Mouse (Mus musculus) CD8-positive naive resting alpha-beta T cell, adult 2 months (primary cell): Measurements from ENCODE around the gene Sgk1.

Experiments
- DNase-seq, 2 experiments: peaks; one replicate each; pipeline ENCODE4 v3.0.0; 2022; ENCODE audit warnings: low read depth in 2 of 2, low spot score in 2 of 2

Gene Sgk1

GRCm38 (mm10) chr10:21882184-21883081 lies at the start of gene Sgk1:
TSS of gene Sgk1 (plus strand) at chr10:21882184.
- DNase-seq: peak; percentile 42 to 50

- no peak for DNase-seq
These were observed 49.7 kb upstream of the Sgk1 start for GRCm38 (mm10) chr10:21832282-21832681.

GRCm38 (mm10) chr10:21833757-21834156 lies 48.2 kb upstream of the Sgk1 start:
- DNase-seq: no peak

- no peak for DNase-seq
These were observed 46.9 kb upstream of the Sgk1 start for GRCm38 (mm10) chr10:21835077-21835476.

GRCm38 (mm10) chr10:21839248-21840155 lies 42.5 kb upstream of the Sgk1 start:
- no peak for DNase-seq

- DNase-seq: no peak
These were observed 38.7 kb upstream of the Sgk1 start for GRCm38 (mm10) chr10:21843326-21843725.

GRCm38 (mm10) chr10:21843861-21844260 lies 38.1 kb upstream of the Sgk1 start:
- no peak for DNase-seq

- no peak for DNase-seq
These were observed 37.6 kb upstream of the Sgk1 start for GRCm38 (mm10) chr10:21844391-21844790.

- DNase-seq: no peak
These were observed 36.2 kb upstream of the Sgk1 start for GRCm38 (mm10) chr10:21845601-21846282.

GRCm38 (mm10) chr10:21846366-21846765 lies 35.6 kb upstream of the Sgk1 start:
- no peak for DNase-seq

- no peak for DNase-seq
These were observed 34.8 kb upstream of the Sgk1 start for GRCm38 (mm10) chr10:21847026-21847820.

GRCm38 (mm10) chr10:21847931-21848670 lies 33.9 kb upstream of the Sgk1 start:
- no peak for DNase-seq

- DNase-seq: no peak
These were observed 32.7 kb upstream of the Sgk1 start for GRCm38 (mm10) chr10:21849251-21849650.

GRCm38 (mm10) chr10:21850330-21850729 lies 31.7 kb upstream of the Sgk1 start:
- no peak for DNase-seq

- DNase-seq: no peak
These were observed 28.9 kb upstream of the Sgk1 start for GRCm38 (mm10) chr10:21853122-21853521.

- no peak for DNase-seq
These were observed 28.2 kb upstream of the Sgk1 start for GRCm38 (mm10) chr10:21853566-21854328.

GRCm38 (mm10) chr10:21855338-21855737 lies 26.6 kb upstream of the Sgk1 start:
- DNase-seq: no peak

GRCm38 (mm10) chr10:21857676-21858075 lies 24.3 kb upstream of the Sgk1 start:
- no peak for DNase-seq

GRCm38 (mm10) chr10:21858437-21858974 lies 23.5 kb upstream of the Sgk1 start:
- DNase-seq: no peak
